Mouse (Mus musculus): ENCODE results near the gene Ache.

The Ache gene

GRCm38 (mm10) chr5:137295712-137296111 is 8.4 kb downstream of the Ache start:
- DNase-seq (ENCODE audit: low read depth, low spot score): no peak

GRCm38 (mm10) chr5:137297126-137297525 is 9.8 kb downstream of the Ache start:
- no peak for DNase-seq (ENCODE audit: low read depth, low spot score)

GRCm38 (mm10) chr5:137299240-137299639 is 11.9 kb downstream of the Ache start:
- no peak for DNase-seq (ENCODE audit: low read depth, low spot score)

DNA sequence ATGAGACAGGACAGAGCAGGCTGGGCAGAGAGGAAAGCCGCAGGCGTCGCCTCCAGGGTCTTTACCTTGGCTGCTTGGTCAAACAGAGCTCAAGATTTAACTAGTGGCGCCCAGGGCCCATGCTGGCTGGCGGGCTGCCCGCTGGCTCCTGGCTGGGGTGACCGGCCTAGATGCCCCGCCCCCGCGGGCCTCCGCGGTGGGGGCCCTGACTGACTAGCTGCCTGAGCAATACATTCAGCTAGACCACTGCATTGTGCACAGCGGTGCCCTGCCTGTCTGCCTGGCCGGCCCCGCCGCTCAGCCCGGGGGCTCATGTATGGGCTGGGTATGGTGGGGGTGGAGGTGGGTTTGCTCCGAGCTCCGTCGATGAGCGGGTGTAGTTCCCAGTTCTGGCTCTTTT is 13.9 kb downstream of the Ache start:
- no peak for DNase-seq (ENCODE audit: low read depth, low spot score)

GRCm38 (mm10) chr5:137303609-137304008 is 16.3 kb downstream of the Ache start:
- no peak for DNase-seq (ENCODE audit: low read depth, low spot score)

- DNase-seq (ENCODE audit: low read depth, low spot score): no peak
These were observed 16.8 kb downstream of the Ache start for GRCm38 (mm10) chr5:137304165-137304564.

DNA sequence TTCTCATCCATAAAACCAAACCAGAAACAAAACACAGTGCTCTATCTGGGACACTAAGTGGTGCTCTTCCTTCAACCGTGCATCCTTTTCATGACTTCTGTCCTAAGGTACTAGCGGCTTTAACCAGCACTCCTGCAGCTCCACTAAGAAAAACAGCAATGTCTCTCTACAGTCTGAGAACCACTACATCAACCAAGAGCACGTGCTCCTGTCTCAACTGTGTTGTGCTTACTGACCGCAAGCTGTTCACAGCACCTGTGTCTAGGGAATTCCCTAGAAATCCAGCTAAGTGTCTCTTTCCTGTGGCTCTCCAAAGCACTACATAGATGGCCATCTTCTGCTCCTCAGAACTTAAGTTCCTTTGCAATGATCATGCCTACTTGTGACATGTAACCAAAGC is 17.5 kb downstream of the Ache start:
- no peak for DNase-seq (ENCODE audit: low read depth, low spot score)

GRCm38 (mm10) chr5:137305822-137306221 is 18.5 kb downstream of the Ache start:
- DNase-seq (ENCODE audit: low read depth, low spot score): no peak

DNA sequence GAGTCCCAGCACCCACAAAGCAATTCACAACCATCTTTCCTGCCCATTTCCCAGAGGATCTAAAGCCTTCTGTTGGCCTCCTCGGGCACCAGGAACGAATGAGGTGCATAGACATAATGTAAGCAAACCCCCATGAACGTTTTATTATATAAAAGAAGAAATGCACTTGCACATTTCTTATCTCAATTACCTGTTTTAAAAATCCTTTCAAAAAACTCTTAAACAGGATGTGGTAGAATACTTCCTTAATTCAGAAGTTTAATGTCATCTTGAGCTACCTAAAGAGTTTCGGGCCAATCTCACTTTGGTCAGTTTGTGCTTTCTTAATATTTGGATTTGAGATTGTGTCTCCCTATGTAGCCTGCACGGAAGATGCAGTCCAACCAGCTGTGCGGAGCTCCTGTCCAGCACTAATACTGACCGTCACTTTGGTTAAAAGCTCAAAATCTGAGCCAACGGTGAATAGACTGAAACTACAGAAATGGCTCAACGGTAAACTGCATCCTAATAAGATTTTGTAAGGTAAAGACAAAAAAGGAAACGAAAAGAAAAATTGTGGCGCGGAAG is 19.2 kb downstream of the Ache start:
- no peak for DNase-seq (ENCODE audit: low read depth, low spot score)

DNA sequence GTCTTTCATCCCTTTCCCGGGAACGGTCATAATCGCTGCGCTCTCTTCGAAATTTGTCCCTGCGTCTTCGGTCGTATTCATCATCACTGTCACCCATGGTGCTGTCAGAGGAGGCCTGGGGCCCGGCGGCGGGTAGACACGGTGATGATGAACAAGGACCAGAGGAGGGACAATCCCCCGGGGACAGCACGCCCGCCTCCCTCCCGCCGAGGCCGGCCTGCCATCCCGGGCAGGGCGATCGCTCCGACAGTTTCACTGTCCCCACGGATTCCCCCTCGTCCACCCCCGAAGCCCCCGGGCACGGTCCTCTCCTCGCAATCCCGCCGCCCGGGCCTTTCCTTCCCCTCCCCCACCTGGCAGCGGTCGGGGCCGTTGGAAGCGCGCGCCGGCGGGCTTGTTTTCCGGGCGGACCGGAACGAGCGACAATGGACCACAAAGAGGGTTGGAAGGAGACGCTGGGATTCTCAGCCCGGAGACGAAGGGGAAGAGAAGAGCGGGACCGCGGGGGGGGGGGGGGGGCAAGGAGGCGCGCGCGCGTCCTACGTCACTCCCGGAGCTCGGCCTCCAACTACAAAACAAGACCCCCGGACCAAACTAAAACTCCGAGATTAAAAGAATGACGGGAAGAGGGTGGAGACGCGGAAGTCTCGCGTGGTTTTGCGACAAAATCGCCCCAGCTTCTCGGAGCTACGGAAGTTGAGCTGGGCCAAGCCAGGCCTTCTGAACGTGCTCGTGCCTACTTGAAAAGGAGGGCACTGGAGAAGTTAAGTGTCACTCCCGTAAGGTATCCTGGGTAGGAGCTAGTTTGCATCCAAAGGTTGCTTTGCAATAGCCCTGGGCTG is 20.0 kb downstream of the Ache start, which contains the start of gene Srrt:
Srrt (minus strand) TSS at position 604 of the 842 bp plus-strand sequence.
- DNase-seq (ENCODE audit: low read depth, low spot score): peak; percentile 96

DNA sequence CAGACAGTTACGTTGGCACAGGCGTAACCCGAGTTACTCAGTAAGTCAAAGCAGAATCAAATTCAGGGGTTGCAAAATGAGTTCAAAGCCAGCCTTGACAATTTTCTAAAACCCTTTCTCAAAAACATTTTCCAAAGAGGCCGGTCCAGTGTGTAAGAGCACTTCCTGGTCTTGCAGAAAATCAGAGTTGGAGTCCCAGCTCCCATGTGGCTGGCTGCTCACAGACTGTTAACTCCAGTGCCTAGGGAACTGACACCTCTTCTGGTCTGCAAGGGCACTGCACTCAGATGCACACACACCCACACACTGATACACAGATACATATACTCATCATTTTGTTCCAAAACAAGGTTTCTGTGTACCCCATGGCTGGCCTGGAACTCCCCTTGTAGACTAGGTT is 21.0 kb downstream of the Ache start:
- no peak for DNase-seq (ENCODE audit: low read depth, low spot score)

GRCm38 (mm10) chr5:137313466-137314192 is 26.3 kb downstream of the Ache start:
- no peak for DNase-seq (ENCODE audit: low read depth, low spot score)

GRCm38 (mm10) chr5:137314193-137315083 is 27.1 kb downstream of the Ache start, which contains the start of gene Trip6:
Gene Trip6 (minus strand): TSS chr5:137314404.
- DNase-seq (ENCODE audit: low read depth, low spot score): no peak

GRCm38 (mm10) chr5:137315084-137315903 is 28.0 kb downstream of the Ache start:
- no peak for DNase-seq (ENCODE audit: low read depth, low spot score)

DNA sequence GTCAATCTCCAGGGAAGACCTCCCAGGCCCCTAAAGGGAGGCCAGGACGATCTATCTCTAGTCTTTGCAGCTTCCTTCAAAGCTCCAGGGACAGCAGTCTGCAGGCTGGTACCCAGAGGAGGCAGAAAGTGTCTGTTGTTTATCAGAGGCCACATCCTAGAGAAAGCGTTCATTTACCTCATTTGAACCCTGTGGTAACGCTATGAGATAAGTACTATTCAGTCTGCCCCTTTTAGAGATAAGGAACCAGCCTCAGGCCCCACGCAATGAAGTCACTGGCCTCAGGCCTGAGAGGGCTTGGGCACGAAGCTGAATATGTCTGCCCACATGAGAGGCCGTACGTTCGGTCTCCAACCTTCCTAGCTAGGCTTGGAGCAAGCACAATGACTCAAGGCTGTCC is 30.0 kb downstream of the Ache start:
- no peak for DNase-seq (ENCODE audit: low read depth, low spot score)

DNA sequence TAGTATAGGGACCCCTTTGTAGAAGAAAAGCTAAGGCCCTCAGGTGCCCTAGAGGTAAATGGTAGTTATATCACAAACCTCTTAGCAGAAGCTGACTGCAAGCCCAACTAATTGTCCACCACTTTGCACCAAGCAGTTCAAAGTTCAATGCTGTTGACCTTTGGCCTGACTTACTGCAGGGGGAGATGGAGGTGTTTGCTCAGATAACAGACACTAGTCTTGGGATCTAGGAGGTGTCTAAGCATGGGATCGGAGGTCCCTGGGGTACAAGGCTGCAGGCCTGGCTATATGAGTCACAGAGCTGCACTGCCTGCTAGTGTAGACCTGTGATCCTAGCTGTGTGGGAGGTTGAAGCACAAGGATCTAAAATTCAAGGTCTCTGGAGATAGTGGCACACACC is 31.3 kb downstream of the Ache start:
- no peak for DNase-seq (ENCODE audit: low read depth, low spot score)

GRCm38 (mm10) chr5:137320996-137321395 is 33.7 kb downstream of the Ache start:
- DNase-seq (ENCODE audit: low read depth, low spot score): no peak

DNA sequence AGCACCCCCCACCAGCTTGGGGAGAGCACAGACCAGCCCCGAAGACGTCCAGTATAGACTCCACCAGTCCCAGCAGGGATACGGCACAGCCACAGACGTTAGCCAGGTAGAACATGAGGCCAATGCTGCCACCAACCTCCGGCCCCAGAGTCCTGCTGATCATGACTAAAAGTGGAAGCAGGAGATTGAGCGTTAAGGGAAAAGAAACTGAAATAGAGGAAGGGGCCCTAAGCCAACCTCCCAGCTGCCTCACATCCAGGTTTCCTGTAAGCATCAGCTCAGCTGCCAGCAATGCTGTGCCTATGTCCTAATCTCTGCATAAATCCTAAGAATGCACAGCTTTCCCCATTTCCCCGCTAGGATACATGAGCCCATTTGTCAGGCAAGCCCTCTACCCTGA is 43.6 kb downstream of the Ache start:
- no peak for DNase-seq (ENCODE audit: low read depth, low spot score)

DNA sequence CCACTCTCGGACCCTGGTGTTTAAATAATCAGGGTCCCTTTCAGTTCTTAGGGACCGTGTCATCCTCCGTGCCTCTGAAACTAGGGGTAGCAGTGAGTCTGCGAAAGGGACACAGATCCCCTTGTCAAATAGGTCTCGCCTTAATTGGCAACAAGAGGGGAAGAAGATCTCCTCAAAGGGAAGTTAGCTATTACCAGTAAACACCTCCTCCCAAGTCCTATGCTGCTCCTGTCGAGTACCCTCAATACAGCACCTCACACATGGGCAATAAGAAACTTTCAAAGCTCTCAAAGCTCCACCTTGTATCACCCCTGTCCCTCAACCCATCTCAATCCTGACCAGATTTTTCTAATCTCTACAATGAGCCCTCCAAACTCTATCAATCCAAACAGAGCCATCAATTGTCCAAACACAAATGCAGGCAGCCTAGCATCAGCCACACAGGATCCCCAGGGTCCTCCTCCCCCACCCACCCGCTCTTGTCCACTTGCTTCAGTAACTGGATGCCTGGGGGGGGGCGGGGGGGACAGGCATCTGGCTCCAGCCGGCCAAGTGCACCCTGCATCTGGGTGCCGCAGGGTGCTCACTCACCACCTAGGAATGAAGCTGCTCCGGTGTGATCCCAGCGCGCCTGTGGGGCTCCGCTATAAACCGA is 45.7 kb downstream of the Ache start:
- no peak for DNase-seq (ENCODE audit: low read depth, low spot score)
